Mouse (Mus musculus) olfactory bulb, adult 2 months (tissue): ENCODE results near the gene Adam33.
"Not testable (repeated sequence)": the region's sequence is repeated elsewhere in the genome, so short reads cannot be mapped to it uniquely, and the experiment has no call there.

Source experiments
- CTCF ChIP-seq: fragments of 200-500 bp; IDR thresholded peaks from 2 replicates; pipeline ENCODE4 v1.5.1; 2012; ENCODE audit warnings: low read depth, mild to moderate bottlenecking, low read length, moderate library complexity; ENCODE audit not compliant: insufficient read depth
- POLR2A ChIP-seq: fragments of 200-500 bp; IDR thresholded peaks from 2 replicates; pipeline ENCODE4 v1.6.1; 2012; ENCODE audit warnings: mild to moderate bottlenecking, low read depth, low read length, moderate library complexity; ENCODE audit not compliant: insufficient read depth

- TF ChIP-seq POLR2A, CTCF: not testable (repeated sequence)
These were observed 32.2 kb downstream of the Adam33 start for GRCm38 (mm10) chr2:131031406-131031805.
